Mouse (Mus musculus) MEL (cell line): ENCODE measurements at regions not wholly inside any gene's neighbourhood (a gene's known extent, or its start where the extent isn't known, plus 50 kb on each side); places are given as distances from the start of the nearest gene placed in this dataset.

Experiments used
- DNase-seq: peaks from one replicate; pipeline ENCODE4 v3.0.0; 2011; ENCODE audit warnings: low read depth, low spot score
- H3K27ac ChIP-seq: 2 replicates; pipeline ENCODE4 v1.5.1; 2012; ENCODE audit warnings: low read depth, mild to moderate bottlenecking, control low read depth, low read length, moderate library complexity; ENCODE audit not compliant: control insufficient read depth
- H3K27me3 ChIP-seq, 2 experiments: fragments of 150-350 bp in 1 of 2; sonication (generic) in 1 of 2; 2 replicates each; pipeline ENCODE4 v1.6.1; 2012; ENCODE audit warnings: low read length in 2 of 2, mild to moderate bottlenecking in 2 of 2, improper control_type of control experiment in 1 of 2, moderate library complexity in 1 of 2; ENCODE audit not compliant: insufficient read depth in 2 of 2, control insufficient read depth in 1 of 2
- H3K36me3 ChIP-seq, 2 experiments: 2 replicates each; pipeline ENCODE4 v1.6.1; 2012 to 2014; ENCODE audit warnings: low read length in 2 of 2, improper control_type of control experiment in 1 of 2, inconsistent platforms in 1 of 2, mild to moderate bottlenecking in 1 of 2; ENCODE audit not compliant: insufficient read depth in 2 of 2, control insufficient read depth in 1 of 2
- H3K4me1 ChIP-seq, 2 experiments: fragments of 150-350 bp in 1 of 2; sonication (generic) in 1 of 2; 2 replicates each; pipeline ENCODE4 v1.6.1; 2012; ENCODE audit warnings: low read length in 2 of 2, improper control_type of control experiment in 1 of 2, mild to moderate bottlenecking in 1 of 2; ENCODE audit not compliant: insufficient read depth in 2 of 2, control insufficient read depth in 1 of 2
- H3K4me3 ChIP-seq, 2 experiments: fragments of 150-350 bp in 1 of 2; sonication (generic) in 1 of 2; 2 replicates each; pipeline ENCODE4 v1.5.1; 2012; ENCODE audit warnings: low read depth in 2 of 2, low read length in 2 of 2, mild to moderate bottlenecking in 2 of 2, moderate library complexity in 2 of 2, control low read depth in 1 of 2, improper control_type of control experiment in 1 of 2; ENCODE audit not compliant: control insufficient read depth in 1 of 2, insufficient read depth in 1 of 2
- H3K79me2 ChIP-seq: 2 replicates; pipeline ENCODE4 v1.6.1; 2012; ENCODE audit warnings: mild to moderate bottlenecking, low read length, moderate library complexity; ENCODE audit not compliant: control insufficient read depth, poor library complexity, insufficient read depth
- H3K9ac ChIP-seq: 2 replicates; pipeline ENCODE4 v1.6.1; 2012; ENCODE audit warnings: low read depth, mild to moderate bottlenecking, control low read depth, low read length, moderate library complexity; ENCODE audit not compliant: control insufficient read depth, poor library complexity, severe bottlenecking
- H3K9me3 ChIP-seq: fragments of 150-350 bp; sonication (generic); replicated peaks from 2 replicates; pipeline ENCODE4 v1.6.1; 2012; ENCODE audit warnings: mild to moderate bottlenecking, low read length, improper control_type of control experiment, moderate library complexity; ENCODE audit not compliant: insufficient read depth
- CTCF ChIP-seq, 3 experiments: IDR thresholded peaks in 2 of 3; conservative IDR thresholded peaks in 1 of 3; 2 replicates each; pipeline ENCODE4 v1.5.1; 2011 to 2012; ENCODE audit warnings: low read length in 3 of 3, low read depth in 2 of 3, mild to moderate bottlenecking in 2 of 3, improper control_type of control experiment in 1 of 3, inconsistent platforms in 1 of 3, mixed read lengths in 1 of 3, moderate library complexity in 1 of 3; ENCODE audit not compliant: control insufficient read depth in 1 of 3, insufficient read depth in 1 of 3, poor library complexity in 1 of 3, severe bottlenecking in 1 of 3
- EP300 ChIP-seq, 2 experiments: IDR thresholded peaks; 2 replicates each; pipeline ENCODE4 v1.6.1; 2011; ENCODE audit warnings: improper control_type of control experiment in 2 of 2, low read length in 2 of 2, low read depth in 1 of 2, mild to moderate bottlenecking in 1 of 2
- ETS1 ChIP-seq: IDR thresholded peaks from 2 replicates; pipeline ENCODE4 v1.6.1; 2012; ENCODE audit warnings: low read depth, mild to moderate bottlenecking, inconsistent platforms, low read length, improper control_type of control experiment, moderate library complexity
- GABPA ChIP-seq: IDR thresholded peaks from 2 replicates; pipeline ENCODE4 v1.6.1; 2012; ENCODE audit warnings: low read depth, mild to moderate bottlenecking, inconsistent platforms, low read length, improper control_type of control experiment, moderate library complexity
- MAFK ChIP-seq: IDR thresholded peaks from 2 replicates; pipeline ENCODE4 v1.6.1; 2011; ENCODE audit warnings: low read depth, mild to moderate bottlenecking, low read length, improper control_type of control experiment, borderline replicate concordance
- RCOR1 ChIP-seq: IDR thresholded peaks from 2 replicates; pipeline ENCODE4 v1.6.1; 2012; ENCODE audit warnings: low read depth, mild to moderate bottlenecking, inconsistent platforms, low read length, improper control_type of control experiment
- SMC3 ChIP-seq: IDR thresholded peaks from 2 replicates; pipeline ENCODE4 v1.6.1; 2011; ENCODE audit warnings: low read depth, low read length, improper control_type of control experiment
- UBTF ChIP-seq: IDR thresholded peaks from 2 replicates; pipeline ENCODE4 v1.6.1; 2012; ENCODE audit warnings: low read depth, mild to moderate bottlenecking, inconsistent platforms, low read length, improper control_type of control experiment, moderate library complexity, borderline replicate concordance; ENCODE audit not compliant: insufficient read depth
- USF1 ChIP-seq: IDR thresholded peaks from 2 replicates; pipeline ENCODE4 v1.6.1; 2014; ENCODE audit warnings: low read depth, mild to moderate bottlenecking, inconsistent platforms, low read length, improper control_type of control experiment, moderate library complexity
- USF2 ChIP-seq, 2 experiments: IDR thresholded peaks; 2 replicates each; pipeline ENCODE4 v1.6.1; 2011 to 2012; ENCODE audit warnings: improper control_type of control experiment in 2 of 2, low read length in 2 of 2, borderline replicate concordance in 1 of 2, inconsistent platforms in 1 of 2, low read depth in 1 of 2, mild to moderate bottlenecking in 1 of 2; ENCODE audit not compliant: insufficient read depth in 1 of 2

GRCm38 (mm10) chr3:149392164-149392563, 401.8 kb upstream of the Adgrl2 start:
- DNase-seq: no peak
- Histone ChIP-seq H3K27me3 (no peaks in the 10 kb centered on the region), H3K4me1 (no peaks in the 10 kb centered on the region), H3K27ac (no peak overlapping the region), H3K79me2 (no peaks in the 10 kb centered on the region), H3K9me3 (no peaks in the 10 kb centered on the region)
- TF ChIP-seq CTCF (IDR thresholded peaks at IDR 0.05 in 2 of 3, conservative IDR thresholded peaks at IDR 0.05 in 1 of 3; ENCODE audit: control insufficient read depth in 1 of 3, insufficient read depth in 1 of 3, low read depth in 2 of 3, low read length in 3 of 3, poor library complexity in 1 of 3, severe bottlenecking in 1 of 3): no peak
- TF ChIP-seq GABPA: no peak
- TF ChIP-seq USF1: no peak
- TF ChIP-seq, all 39 proteins: peak for 0
- H3K36me3 ChIP-seq: no peaks in the 10 kb centered on the region
- no peak overlapping the region for H3K4me3 ChIP-seq
- H3K9ac ChIP-seq: no peak overlapping the region

GRCm38 (mm10) chr3:149387537-149387936, 397.2 kb upstream of the Adgrl2 start:
- H3K27me3 ChIP-seq: no peaks in the 10 kb centered on the region
- DNase-seq: no peak
- no peak overlapping the region for H3K27ac ChIP-seq
- TF ChIP-seq MAFK: no peak
- TF ChIP-seq SMC3: no peak
- TF ChIP-seq UBTF: no peak
- no peak for TF ChIP-seq USF2 (IDR thresholded peaks at IDR 0.05; ENCODE audit: borderline replicate concordance in 1 of 2, insufficient read depth in 1 of 2, low read depth in 1 of 2, low read length in 2 of 2)
- no peaks in the 10 kb centered on the region for H3K4me1 ChIP-seq
- no peaks in the 10 kb centered on the region for H3K9me3 ChIP-seq
- H3K79me2 ChIP-seq: no peaks in the 10 kb centered on the region
- H3K36me3 ChIP-seq: no peaks in the 10 kb centered on the region
- H3K4me3 ChIP-seq: no peak overlapping the region
- no peak overlapping the region for H3K9ac ChIP-seq

- peak in 1 of 2 experiments; percentile 34; a peak in 1 of 4 replicates for TF ChIP-seq EP300 (IDR thresholded peaks at IDR 0.05; ENCODE audit: low read depth in 1 of 2, low read length in 2 of 2)
- TF ChIP-seq ETS1: peak; percentile 73; the same call in 1 of the 2 replicates
- TF ChIP-seq RCOR1: no peak
- H3K9me3 ChIP-seq: no peaks in the 10 kb centered on the region
- no peak overlapping the region for H3K4me3 ChIP-seq
- no peaks in the 10 kb centered on the region for H3K79me2 ChIP-seq
- no peaks in the 10 kb centered on the region for H3K27me3 ChIP-seq
- H3K36me3 ChIP-seq: no peaks in the 10 kb centered on the region
- no peak overlapping the region for H3K27ac ChIP-seq
- no peak overlapping the region for H3K9ac ChIP-seq
- H3K4me1 ChIP-seq: no peaks in the 10 kb centered on the region
- peak; percentile 23 for DNase-seq
These were observed 395.7 kb upstream of the Adgrl2 start for GRCm38 (mm10) chr3:149386027-149386426.
